Mouse (Mus musculus): ENCODE measurements around the gene Cops2. TPM values are rescaled to one million over a fixed set of nuclear protein-coding genes. Genes with fewer than 3 reads are reported as not detected.

Cops2 gene
- 101 and 129 TPM in 2 replicates for polyA plus RNA-seq (2015; fragmentation: Nextera tagmentation; extraction: Ambion mirVana)

GRCm38 (mm10) chr2:125858521-125859280 lies at the start of gene Cops2, which contains the start of gene Galk2:
Gene Cops2, minus strand, starts transcription at chr2:125859139.
Gene Galk2, plus strand, starts transcription at chr2:125859109.

GRCm38 (mm10) chr2:125782719-125783109 lies 76.2 kb downstream of the Cops2 start, which contains the start of gene Secisbp2l:
Gene Secisbp2l, minus strand, starts transcription at chr2:125782870.

Other genes with a start within 250 kb of the Cops2 start
- gene Cep152, start 234.0 kb downstream of the Cops2 start, polyA plus RNA-seq (2015; fragmentation: Nextera tagmentation; extraction: Ambion mirVana) = 1.4 and 1.6 TPM in 2 replicates
- gene Eid1, start 186.0 kb downstream of the Cops2 start, polyA plus RNA-seq (2015; fragmentation: Nextera tagmentation; extraction: Ambion mirVana) = 193 and 236 TPM in 2 replicates
- gene Shc4, start 135.0 kb downstream of the Cops2 start, polyA plus RNA-seq (2015; fragmentation: Nextera tagmentation; extraction: Ambion mirVana) = 1.7 and 2.8 TPM in 2 replicates
- gene Secisbp2l, start 76.3 kb downstream of the Cops2 start, polyA plus RNA-seq (2015; fragmentation: Nextera tagmentation; extraction: Ambion mirVana) = 13.4 and 15.5 TPM in 2 replicates
- gene Galk2, start within 50 bp of the Cops2 start, polyA plus RNA-seq (2015; fragmentation: Nextera tagmentation; extraction: Ambion mirVana) = 35.6 and 59.7 TPM in 2 replicates
- gene Fgf7, start 175.5 kb upstream of the Cops2 start, polyA plus RNA-seq (2015; fragmentation: Nextera tagmentation; extraction: Ambion mirVana) = 1.8 and 2.4 TPM in 2 replicates